Mouse (Mus musculus) forebrain, postnatal 0 days (tissue): ENCODE data around the gene Sept8. TPM values are rescaled to one million over a fixed set of nuclear protein-coding genes. Genes with fewer than 3 reads are reported as not detected.

ENCODE experiments used
- ATAC-seq: fragments of 200-750 bp; cut with Nextera tagmentation; 2 replicates; pipeline ENCODE4 v1.8.0; 2017; ENCODE audit warnings: mild to moderate bottlenecking, moderate library complexity
- DNase-seq: peaks from one replicate; pipeline ENCODE4 v3.0.0-alpha.2; 2015
- H3K27ac ChIP-seq: fragments of 300-500 bp; sonication (generic); 2 replicates; pipeline ENCODE4 v1.5.1; 2014; ENCODE audit warnings: low read depth, mild to moderate bottlenecking, antibody characterized with exemption, low read length, moderate library complexity, mixed read lengths
- H3K27me3 ChIP-seq: fragments of 300-500 bp; sonication (generic); 2 replicates; pipeline ENCODE4 v1.6.1; 2014; ENCODE audit warnings: mild to moderate bottlenecking, low read length, mixed read lengths; ENCODE audit not compliant: insufficient read depth
- H3K36me3 ChIP-seq: fragments of 300-500 bp; sonication (generic); 2 replicates; pipeline ENCODE4 v1.6.1; 2014; ENCODE audit warnings: mild to moderate bottlenecking, moderate library complexity; ENCODE audit not compliant: insufficient read depth
- H3K4me1 ChIP-seq: fragments of 300-500 bp; sonication (generic); 2 replicates; pipeline ENCODE4 v1.6.1; 2014; ENCODE audit warnings: antibody characterized with exemption; ENCODE audit not compliant: insufficient read depth
- H3K4me2 ChIP-seq: fragments of 300-500 bp; sonication (generic); 2 replicates; pipeline ENCODE4 v1.6.1; 2014; ENCODE audit warnings: low read depth, mild to moderate bottlenecking, moderate library complexity
- H3K4me3 ChIP-seq: fragments of 300-500 bp; sonication (generic); 2 replicates; pipeline ENCODE4 v1.5.1; 2014; ENCODE audit warnings: low read depth, low read length, mixed read lengths
- H3K9ac ChIP-seq: fragments of 300-500 bp; sonication (generic); 2 replicates; pipeline ENCODE4 v1.6.1; 2014; ENCODE audit warnings: mild to moderate bottlenecking
- H3K9me3 ChIP-seq: fragments of 300-500 bp; sonication (generic); 2 replicates; pipeline ENCODE4 v1.6.1; 2016; ENCODE audit warnings: low read length
- CTCF ChIP-seq: sonication (generic); IDR thresholded peaks from 2 replicates; pipeline ENCODE4 v1.5.1; 2016; ENCODE audit warnings: antibody characterized with exemption, control low read depth, low read depth
- WGBS: fragments of 180-500 bp; shearing (Covaris S2); extraction: QIAGEN DNeasy Blood & Tissue Kit; methylation state at CpG from one replicate; pipeline ENCODE4 v1.1.7; 2014; 5-methylcytosine and 5-hydroxymethylcytosine counted together
- polyA plus RNA-seq: library from polyadenylated mRNA; unstranded; fragments of >200 nt; fragmentation: Nextera tagmentation; extraction: Ambion mirVana; gene quantifications from 2 replicates; pipeline ENCODE4 v1.2.1, GENCODE M21; 2015
- total RNA-seq: library from RNA; depleted of rRNA; stranded (reverse); fragments of >200 nt; gene quantifications from 2 replicates; pipeline ENCODE4 v1.2.3, GENCODE M21; 2014

Sept8 gene
- total and polyA plus RNA-seq, 2 experiments from 2014 or later: 18.2 to 40.9 TPM

- no peak overlapping the region for H3K4me2 ChIP-seq
- no peak overlapping the region for H3K27ac ChIP-seq
- no peaks in the 10 kb centered on the region for H3K36me3 ChIP-seq
- DNase-seq: no peak
- H3K9ac ChIP-seq: no peak overlapping the region
- no peak for TF ChIP-seq CTCF
- H3K4me3 ChIP-seq: no peak overlapping the region
- no peaks in the 10 kb centered on the region for H3K9me3 ChIP-seq
- 62% methylated on average over 7 of the region's 7 CpGs for WGBS
- no peak for ATAC-seq
- no peaks in the 10 kb centered on the region for H3K4me1 ChIP-seq
- H3K27me3 ChIP-seq: no peaks in the 10 kb centered on the region
Observed at GRCm38 (mm10) chr11:53508152-53508551, 10.9 kb upstream of the Sept8 start.

DNA sequence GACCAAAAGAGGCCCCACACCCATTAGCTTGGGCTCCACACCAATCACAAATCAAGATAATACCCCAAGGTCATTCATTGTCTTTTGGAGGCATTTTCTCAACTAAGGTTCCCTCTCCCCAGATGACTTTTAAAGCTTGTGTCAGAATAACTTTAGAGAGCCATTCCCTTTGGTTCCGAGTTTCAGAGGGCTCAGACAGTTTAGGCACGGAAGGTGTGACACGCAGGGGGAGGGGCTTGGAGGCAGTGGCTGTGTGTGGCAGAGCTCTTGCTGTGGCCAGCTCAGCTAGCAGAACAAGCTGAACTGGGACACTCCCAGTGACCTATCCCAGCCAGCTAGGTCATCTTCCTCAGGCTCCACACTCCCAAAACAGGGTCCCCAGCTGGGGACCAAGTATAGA lies 10.5 kb upstream of the Sept8 start:
- H3K4me1 ChIP-seq: no peaks in the 10 kb centered on the region
- H3K36me3 ChIP-seq: no peaks in the 10 kb centered on the region
- no peak overlapping the region for H3K4me2 ChIP-seq
- no peak overlapping the region for H3K4me3 ChIP-seq
- no peak overlapping the region for H3K27ac ChIP-seq
- H3K9ac ChIP-seq: no peak overlapping the region
- TF ChIP-seq CTCF: no peak
- DNase-seq (no peak), ATAC-seq (no peak)
- no peaks in the 10 kb centered on the region for H3K9me3 ChIP-seq
- H3K27me3 ChIP-seq: no peaks in the 10 kb centered on the region
- 74% methylated on average over 3 of the region's 3 CpGs for WGBS

GRCm38 (mm10) chr11:53510351-53510750 lies 8.7 kb upstream of the Sept8 start:
- no peak for DNase-seq

DNA sequence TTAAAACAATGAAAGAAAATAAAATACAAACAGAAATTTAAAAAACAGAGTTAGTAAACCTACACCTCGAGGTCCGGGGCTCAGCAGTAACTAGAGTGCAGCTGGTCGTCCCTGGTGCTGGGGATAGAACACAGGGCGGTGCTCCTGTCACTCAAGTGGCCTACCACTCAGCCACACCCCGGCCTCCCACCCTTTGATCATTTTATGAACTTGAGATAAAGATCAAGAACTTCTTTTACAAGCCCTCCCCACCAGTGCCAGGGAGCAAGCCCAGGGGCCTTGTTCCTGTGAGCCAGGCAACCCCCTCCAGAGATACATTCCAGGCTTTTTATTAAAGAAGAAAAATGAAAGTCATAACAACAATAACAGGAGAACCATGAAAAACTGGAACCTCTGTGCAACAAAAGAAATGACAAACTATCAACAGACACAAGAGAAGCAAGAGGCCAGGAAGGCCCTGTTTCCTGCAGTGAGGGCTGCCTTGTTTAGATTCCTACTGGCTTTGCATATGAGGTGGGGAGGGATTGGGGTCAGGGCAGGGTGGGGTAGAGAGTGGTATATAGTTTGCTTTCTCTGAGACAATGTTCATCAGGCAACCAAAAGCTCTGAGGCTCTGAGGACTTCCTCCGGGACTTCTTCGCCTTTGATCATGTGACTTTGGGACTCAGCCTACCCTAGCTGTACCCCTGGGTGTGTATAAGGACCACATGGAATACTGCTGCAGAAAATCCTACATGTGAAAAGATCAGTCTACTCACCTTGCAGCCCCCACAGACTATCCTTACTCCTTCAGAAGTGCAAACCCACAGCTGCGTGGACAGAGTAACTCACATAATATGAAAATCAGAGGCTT lies 2.1 kb upstream of the Sept8 start:
- no peak for TF ChIP-seq CTCF
- Histone ChIP-seq H3K27me3 (no peaks in the 10 kb centered on the region), H3K4me1 (peaks cover 7% of the 10 kb centered on the region; the same call in 1 of the 2 replicates), H3K36me3 (no peaks in the 10 kb centered on the region), H3K4me3 (no peak overlapping the region), H3K4me2 (no peak overlapping the region), H3K9ac (no peak overlapping the region), H3K9me3 (no peaks in the 10 kb centered on the region), H3K27ac (no peak overlapping the region)
- ATAC-seq: no peak
- 80% methylated on average over 8 of the region's 8 CpGs for WGBS
- no peak for DNase-seq

More at GRCm38 (mm10) chr11:53510351-53510750, 8.7 kb upstream of the Sept8 start:
- 43% methylated on average over 5 of the region's 5 CpGs for WGBS
- no peak for ATAC-seq
- H3K9me3 ChIP-seq: no peaks in the 10 kb centered on the region
- H3K27me3 ChIP-seq: no peaks in the 10 kb centered on the region
- H3K36me3 ChIP-seq: no peaks in the 10 kb centered on the region
- H3K4me3 ChIP-seq: no peak overlapping the region
- no peak for TF ChIP-seq CTCF
- H3K9ac ChIP-seq: no peak overlapping the region
- H3K4me2 ChIP-seq: no peak overlapping the region
- H3K27ac ChIP-seq: no peak overlapping the region
- H3K4me1 ChIP-seq: no peaks in the 10 kb centered on the region

DNA sequence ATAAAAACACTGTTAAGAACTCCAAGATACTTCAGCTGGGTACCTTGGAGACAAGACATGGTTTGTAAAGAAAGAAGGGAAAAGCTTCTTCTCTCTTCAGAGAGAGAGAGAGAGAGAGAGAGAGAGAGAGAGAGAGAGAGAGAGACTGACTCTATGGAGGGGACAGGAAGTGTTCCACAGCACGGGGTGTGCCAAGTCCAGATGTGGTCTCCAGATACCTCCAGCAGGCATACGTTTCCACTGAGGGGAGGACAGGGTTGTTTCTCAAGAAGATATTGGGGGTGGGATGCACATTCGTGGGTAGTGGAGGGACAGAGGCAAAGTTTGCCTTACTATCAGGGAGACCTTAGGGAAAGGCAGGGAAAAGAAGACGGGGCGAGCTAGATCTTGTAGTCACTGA lies 298 bp upstream of the Sept8 start:
- Histone ChIP-seq H3K9ac (no peak overlapping the region), H3K27ac (no peak overlapping the region; the same call in 1 of the 2 replicates), H3K27me3 (no peaks in the 10 kb centered on the region), H3K9me3 (no peaks in the 10 kb centered on the region), H3K4me2 (peak overlapping the region; percentile 73), H3K36me3 (no peaks in the 10 kb centered on the region), H3K4me3 (no peak overlapping the region), H3K4me1 (peaks cover 14% of the 10 kb centered on the region)
- TF ChIP-seq CTCF: no peak
- DNase-seq: no peak
- ATAC-seq: no peak
- 69% methylated on average over 5 of the region's 5 CpGs for WGBS

DNA sequence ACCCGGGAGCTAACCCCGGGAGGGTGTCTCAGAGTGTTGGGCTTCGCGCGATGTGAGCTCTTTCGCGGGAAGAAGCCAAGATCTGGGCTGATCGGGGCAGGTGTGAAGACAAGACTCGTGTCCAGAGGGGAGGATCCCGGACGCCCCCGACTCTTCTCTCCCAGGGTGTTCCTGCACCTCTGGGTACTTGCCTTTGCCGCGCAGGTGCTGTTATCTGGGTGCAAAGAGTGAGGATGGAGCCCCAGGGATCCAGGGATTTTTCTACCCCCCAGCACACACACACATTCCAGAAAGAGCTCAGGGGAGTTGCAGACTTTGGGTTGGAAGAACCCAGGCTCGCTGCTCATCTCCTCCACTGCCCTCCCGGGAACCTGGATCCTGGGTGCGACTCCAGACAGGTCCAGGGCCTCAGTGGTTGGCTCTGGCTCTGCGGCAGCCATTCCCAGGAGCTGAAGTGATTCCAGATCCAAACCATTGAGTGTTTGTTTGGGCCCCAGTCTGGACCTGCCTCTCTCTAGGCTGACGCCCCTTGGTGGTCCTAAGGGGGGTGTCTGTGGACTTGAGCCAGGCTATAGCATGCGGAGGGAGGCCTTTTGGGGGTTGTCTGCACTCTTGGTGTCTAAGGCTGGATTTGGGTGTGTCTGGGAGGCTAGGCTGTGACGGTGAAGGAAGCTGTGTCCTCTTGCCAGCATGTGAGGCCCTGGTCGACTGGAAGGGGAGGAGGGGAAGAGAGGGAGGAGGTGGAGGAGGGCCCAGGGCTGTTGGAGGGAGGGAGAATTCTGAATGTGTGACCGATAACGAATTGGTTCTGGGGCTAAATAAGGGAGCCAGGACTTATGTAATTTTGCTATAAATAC lies 1.3 kb downstream of the Sept8 start:
- Histone ChIP-seq H3K4me2 (peak overlapping the region; percentile 73), H3K4me1 (peaks cover 14% of the 10 kb centered on the region), H3K9me3 (no peaks in the 10 kb centered on the region), H3K27ac (peak overlapping the region; percentile 79), H3K9ac (peak overlapping the region; percentile 80), H3K4me3 (peak overlapping the region; percentile 83), H3K36me3 (no peaks in the 10 kb centered on the region), H3K27me3 (no peaks in the 10 kb centered on the region)
- WGBS: under 1% methylated on average over 24 of the region's 24 CpGs
- no peak for TF ChIP-seq CTCF
- DNase-seq (peak; percentile 50), ATAC-seq (peak; percentile 37; the same call in 1 of the 2 replicates)
